Mouse (Mus musculus): ENCODE measurements around the gene Mbd3l2. TPM values are rescaled to one million over a fixed set of nuclear protein-coding genes. Genes with fewer than 3 reads are reported as not detected.

Gene Mbd3l2
- polyA plus RNA-seq, 1 experiment from 2014 or later: not detected

Small RNA genes lying within 50 kb of the gene (microRNA-seq; reads per million reads assigned to microRNA genes)
- gene Gm22854: not detected

Other genes starting within 250 kb of the Mbd3l2 start
- 127 and 134 TPM in 2 replicates for gene Chordc1, start 138.5 kb upstream of the Mbd3l2 start, polyA plus RNA-seq (2016; fragmentation: Nextera tagmentation; extraction: Ambion mirVana)
- gene Naalad2, start 27.7 kb upstream of the Mbd3l2 start, polyA plus RNA-seq (2016; fragmentation: Nextera tagmentation; extraction: Ambion mirVana): 2.8 and 2.9 TPM in 2 replicates
- not detected in 2 replicates for gene Ubtfl1, start 26.2 kb upstream of the Mbd3l2 start, polyA plus RNA-seq (2016; fragmentation: Nextera tagmentation; extraction: Ambion mirVana)
- 26.3 and 27.3 TPM in 2 replicates for gene Zfp558, start 47.6 kb downstream of the Mbd3l2 start, polyA plus RNA-seq (2016; fragmentation: Nextera tagmentation; extraction: Ambion mirVana)
- not detected in 2 replicates for gene Mbd3l1, start 47.7 kb downstream of the Mbd3l2 start, polyA plus RNA-seq (2016; fragmentation: Nextera tagmentation; extraction: Ambion mirVana)
- gene Muc16, start 243.9 kb downstream of the Mbd3l2 start, polyA plus RNA-seq (2016; fragmentation: Nextera tagmentation; extraction: Ambion mirVana): not detected in 2 replicates

Measured in hindbrain, embryonic 12.5 days (tissue).